Mouse (Mus musculus) myocyte (in vitro differentiated cells): ENCODE results near the gene Prrc2a.

Experiments
- CEBPB ChIP-seq: IDR thresholded peaks from 2 replicates; pipeline ENCODE4 v1.6.1; 2011; ENCODE audit warnings: mild to moderate bottlenecking, moderate library complexity; ENCODE audit not compliant: poor library complexity, insufficient read depth, severe bottlenecking
- E2F4 ChIP-seq: IDR thresholded peaks from one replicate; pipeline ENCODE4 v1.6.1; 2011; ENCODE audit warnings: mild to moderate bottlenecking, control low read depth, moderate library complexity; ENCODE audit not compliant: insufficient read depth
- MAX ChIP-seq: IDR thresholded peaks from one replicate; pipeline ENCODE4 v1.6.1; 2011; ENCODE audit warnings: low read depth, mild to moderate bottlenecking, control low read depth
- MYOG ChIP-seq, 3 experiments: IDR thresholded peaks; one replicate each; pipeline ENCODE4 v1.6.1; 2011; ENCODE audit warnings: control low read depth in 2 of 3, low read depth in 2 of 3, mild to moderate bottlenecking in 2 of 3; ENCODE audit not compliant: insufficient read length in 2 of 3, control insufficient read depth in 1 of 3, insufficient read depth in 1 of 3
- POLR2A ChIP-seq: IDR thresholded peaks from one replicate; pipeline ENCODE4 v1.6.1; 2011; ENCODE audit warnings: low read depth, mild to moderate bottlenecking, control low read depth, moderate library complexity; ENCODE audit not compliant: insufficient read length
- POLR2AphosphoS2 ChIP-seq: IDR thresholded peaks from one replicate; pipeline ENCODE4 v1.6.1; 2011; ENCODE audit warnings: low read depth, control low read depth; ENCODE audit not compliant: insufficient read length
- REST ChIP-seq: IDR thresholded peaks from one replicate; pipeline ENCODE4 v1.6.1; 2011; ENCODE audit warnings: mild to moderate bottlenecking, control low read depth, moderate library complexity; ENCODE audit not compliant: insufficient read depth, insufficient read length
- TCF12 ChIP-seq: IDR thresholded peaks from one replicate; pipeline ENCODE4 v1.6.1; 2011; ENCODE audit warnings: mild to moderate bottlenecking, control low read depth; ENCODE audit not compliant: poor library complexity, insufficient read depth, severe bottlenecking

- no peak for TF ChIP-seq POLR2AphosphoS2
- no peak for TF ChIP-seq POLR2A
- no peak for TF ChIP-seq MAX
- TF ChIP-seq REST, result no peak
- TF ChIP-seq MYOG (IDR thresholded peaks at IDR 0.05; ENCODE audit: control insufficient read depth in 1 of 3, insufficient read depth in 1 of 3, insufficient read length in 2 of 3, low read depth in 2 of 3), result no peak
- no peak for TF ChIP-seq E2F4
- TF ChIP-seq TCF12, result no peak
- TF ChIP-seq CEBPB, result no peak
Measured at GRCm38 (mm10) chr17:35180093-35180492, 15.4 kb upstream of the Prrc2a start.
